Mouse (Mus musculus): Measurements from ENCODE around the gene Zfp827. TPM values are rescaled to one million over a fixed set of nuclear protein-coding genes. Genes with fewer than 3 reads are reported as not detected.

The Zfp827 gene
- polyA plus RNA-seq, 1 experiment = 3.5 TPM

GRCm38 (mm10) chr8:79037991-79038390, 9.8 kb downstream of the Zfp827 start:
- Histone ChIP-seq H3K4me3 (ENCODE audit: low read depth, low read length) (no peak overlapping the region), H3K9me3 (replicated peaks; ENCODE audit: control insufficient read depth, insufficient read depth, low read length, poor library complexity, severe bottlenecking) (no peaks in the 10 kb centered on the region), H3K9ac (ENCODE audit: low read depth, poor library complexity, severe bottlenecking) (no peak overlapping the region), H3K27ac (ENCODE audit: insufficient read depth, low read length) (no peak overlapping the region), H3K27me3 (ENCODE audit: control insufficient read depth, insufficient read depth, low read length, poor library complexity, severe bottlenecking) (no peaks in the 10 kb centered on the region), H3K36me3 (ENCODE audit: control insufficient read depth, insufficient read depth, low read length, poor library complexity, severe bottlenecking) (no peaks in the 10 kb centered on the region; the same call in 1 of the 2 replicates), H3K4me1 (ENCODE audit: control insufficient read depth, insufficient read depth, low read length) (no peaks in the 10 kb centered on the region)
- TF ChIP-seq CTCF (IDR thresholded peaks at IDR 0.05; ENCODE audit: low read depth, low read length) (no peak), POLR2A (IDR thresholded peaks at IDR 0.05; ENCODE audit: insufficient read depth, low read length) (no peak), EP300 (IDR thresholded peaks at IDR 0.05; ENCODE audit: insufficient read depth, low read depth, low read length) (no peak)

GRCm38 (mm10) chr8:79041429-79041828, 13.2 kb downstream of the Zfp827 start:
- Histone ChIP-seq H3K9me3 (replicated peaks; ENCODE audit: control insufficient read depth, insufficient read depth, low read length, poor library complexity, severe bottlenecking) (no peaks in the 10 kb centered on the region), H3K9ac (ENCODE audit: low read depth, poor library complexity, severe bottlenecking) (no peak overlapping the region), H3K27ac (ENCODE audit: insufficient read depth, low read length) (no peak overlapping the region), H3K27me3 (ENCODE audit: control insufficient read depth, insufficient read depth, low read length, poor library complexity, severe bottlenecking) (no peaks in the 10 kb centered on the region), H3K4me1 (ENCODE audit: control insufficient read depth, insufficient read depth, low read length) (no peaks in the 10 kb centered on the region), H3K36me3 (ENCODE audit: control insufficient read depth, insufficient read depth, low read length, poor library complexity, severe bottlenecking) (no peaks in the 10 kb centered on the region; the same call in 1 of the 2 replicates), H3K4me3 (ENCODE audit: low read depth, low read length) (no peak overlapping the region)
- TF ChIP-seq CTCF (IDR thresholded peaks at IDR 0.05; ENCODE audit: low read depth, low read length) = no peak
- TF ChIP-seq EP300 (IDR thresholded peaks at IDR 0.05; ENCODE audit: insufficient read depth, low read depth, low read length) = no peak
- no peak for TF ChIP-seq POLR2A (IDR thresholded peaks at IDR 0.05; ENCODE audit: insufficient read depth, low read length)

- Histone ChIP-seq H3K27ac (ENCODE audit: insufficient read depth, low read length) (no peak overlapping the region), H3K9me3 (replicated peaks; ENCODE audit: control insufficient read depth, insufficient read depth, low read length, poor library complexity, severe bottlenecking) (no peaks in the 10 kb centered on the region), H3K27me3 (ENCODE audit: control insufficient read depth, insufficient read depth, low read length, poor library complexity, severe bottlenecking) (no peaks in the 10 kb centered on the region), H3K36me3 (ENCODE audit: control insufficient read depth, insufficient read depth, low read length, poor library complexity, severe bottlenecking) (no peaks in the 10 kb centered on the region; the same call in 1 of the 2 replicates), H3K9ac (ENCODE audit: low read depth, poor library complexity, severe bottlenecking) (no peak overlapping the region), H3K4me3 (ENCODE audit: low read depth, low read length) (no peak overlapping the region), H3K4me1 (ENCODE audit: control insufficient read depth, insufficient read depth, low read length) (no peaks in the 10 kb centered on the region)
- no peak for TF ChIP-seq EP300 (IDR thresholded peaks at IDR 0.05; ENCODE audit: insufficient read depth, low read depth, low read length)
- TF ChIP-seq CTCF (IDR thresholded peaks at IDR 0.05; ENCODE audit: low read depth, low read length) = no peak
- TF ChIP-seq POLR2A (IDR thresholded peaks at IDR 0.05; ENCODE audit: insufficient read depth, low read length) = no peak
These were observed 14.0 kb downstream of the Zfp827 start for GRCm38 (mm10) chr8:79042252-79042651.

GRCm38 (mm10) chr8:79044673-79045072, 16.4 kb downstream of the Zfp827 start:
- Histone ChIP-seq H3K27me3 (ENCODE audit: control insufficient read depth, insufficient read depth, low read length, poor library complexity, severe bottlenecking) (no peaks in the 10 kb centered on the region), H3K9me3 (replicated peaks; ENCODE audit: control insufficient read depth, insufficient read depth, low read length, poor library complexity, severe bottlenecking) (no peaks in the 10 kb centered on the region), H3K36me3 (ENCODE audit: control insufficient read depth, insufficient read depth, low read length, poor library complexity, severe bottlenecking) (no peaks in the 10 kb centered on the region), H3K4me3 (ENCODE audit: low read depth, low read length) (no peak overlapping the region), H3K27ac (ENCODE audit: insufficient read depth, low read length) (no peak overlapping the region), H3K9ac (ENCODE audit: low read depth, poor library complexity, severe bottlenecking) (no peak overlapping the region), H3K4me1 (ENCODE audit: control insufficient read depth, insufficient read depth, low read length) (no peaks in the 10 kb centered on the region)
- TF ChIP-seq CTCF (IDR thresholded peaks at IDR 0.05; ENCODE audit: low read depth, low read length) (no peak), EP300 (IDR thresholded peaks at IDR 0.05; ENCODE audit: insufficient read depth, low read depth, low read length) (no peak), POLR2A (IDR thresholded peaks at IDR 0.05; ENCODE audit: insufficient read depth, low read length) (no peak)

- TF ChIP-seq POLR2A (IDR thresholded peaks at IDR 0.05; ENCODE audit: insufficient read depth, low read length) = no peak
- TF ChIP-seq EP300 (IDR thresholded peaks at IDR 0.05; ENCODE audit: insufficient read depth, low read depth, low read length) = no peak
- no peak for TF ChIP-seq CTCF (IDR thresholded peaks at IDR 0.05; ENCODE audit: low read depth, low read length)
- Histone ChIP-seq H3K9ac (ENCODE audit: low read depth, poor library complexity, severe bottlenecking) (no peak overlapping the region), H3K4me1 (ENCODE audit: control insufficient read depth, insufficient read depth, low read length) (no peaks in the 10 kb centered on the region), H3K36me3 (ENCODE audit: control insufficient read depth, insufficient read depth, low read length, poor library complexity, severe bottlenecking) (no peaks in the 10 kb centered on the region), H3K27ac (ENCODE audit: insufficient read depth, low read length) (no peak overlapping the region), H3K9me3 (replicated peaks; ENCODE audit: control insufficient read depth, insufficient read depth, low read length, poor library complexity, severe bottlenecking) (no peaks in the 10 kb centered on the region), H3K27me3 (ENCODE audit: control insufficient read depth, insufficient read depth, low read length, poor library complexity, severe bottlenecking) (no peaks in the 10 kb centered on the region), H3K4me3 (ENCODE audit: low read depth, low read length) (no peak overlapping the region)
These were observed 18.4 kb downstream of the Zfp827 start for GRCm38 (mm10) chr8:79046659-79047058.

- no peaks in the 10 kb centered on the region for H3K4me1 ChIP-seq (ENCODE audit: control insufficient read depth, insufficient read depth, low read length)
- no peaks in the 10 kb centered on the region for H3K9me3 ChIP-seq (replicated peaks; ENCODE audit: control insufficient read depth, insufficient read depth, low read length, poor library complexity, severe bottlenecking)
- H3K9ac ChIP-seq (ENCODE audit: low read depth, poor library complexity, severe bottlenecking) = no peak overlapping the region
- H3K27ac ChIP-seq (ENCODE audit: insufficient read depth, low read length) = no peak overlapping the region
- H3K4me3 ChIP-seq (ENCODE audit: low read depth, low read length) = no peak overlapping the region
- no peaks in the 10 kb centered on the region for H3K36me3 ChIP-seq (ENCODE audit: control insufficient read depth, insufficient read depth, low read length, poor library complexity, severe bottlenecking)
- H3K27me3 ChIP-seq (ENCODE audit: control insufficient read depth, insufficient read depth, low read length, poor library complexity, severe bottlenecking) = no peaks in the 10 kb centered on the region
- no peak for TF ChIP-seq EP300 (IDR thresholded peaks at IDR 0.05; ENCODE audit: insufficient read depth, low read depth, low read length)
- no peak for TF ChIP-seq POLR2A (IDR thresholded peaks at IDR 0.05; ENCODE audit: insufficient read depth, low read length)
- TF ChIP-seq CTCF (IDR thresholded peaks at IDR 0.05; ENCODE audit: low read depth, low read length) = no peak
These were observed 20.3 kb downstream of the Zfp827 start for GRCm38 (mm10) chr8:79048388-79049005.
